Mouse (Mus musculus): ENCODE results near the gene Rpl11.

Rpl11 gene

GRCm38 (mm10) chr4:136070592-136070991 lies 17.4 kb upstream of the Rpl11 start:
- in situ Hi-C loops (cut with MboI, MseI), result loop anchor here (5.0 kb wide), 1 partner anchor 82 kb away; no protein-coding TSS in a partner anchor

GRCm38 (mm10) chr4:136069954-136070353 lies 16.7 kb upstream of the Rpl11 start:
- in situ Hi-C loops (cut with MboI, MseI), result loop anchor here (5.0 kb wide), 1 partner anchor 82 kb away; no protein-coding TSS in a partner anchor

- in situ Hi-C loops (cut with MboI, MseI), result no loop called here
Measured at GRCm38 (mm10) chr4:136069313-136069712, 16.1 kb upstream of the Rpl11 start.

GRCm38 (mm10) chr4:136063143-136063542 lies 9.9 kb upstream of the Rpl11 start:
- in situ Hi-C loops (cut with MboI, MseI), result no loop called here

- in situ Hi-C loops (cut with MboI, MseI), result loop anchor here (5.0 kb wide), 1 partner anchor 53 kb away; no protein-coding TSS in a partner anchor
Measured at GRCm38 (mm10) chr4:136059800-136060488, 6.7 kb upstream of the Rpl11 start.

- in situ Hi-C loops (cut with MboI, MseI), result loop anchor here (5.0 kb wide), 1 partner anchor 51 kb away; no protein-coding TSS in a partner anchor
Measured at GRCm38 (mm10) chr4:136057916-136058315, 4.7 kb upstream of the Rpl11 start.

- in situ Hi-C loops (cut with MboI, MseI), result loop anchor here (5.0 kb wide), 1 partner anchor 49 kb away; no protein-coding TSS in a partner anchor
Measured at GRCm38 (mm10) chr4:136056030-136056429, 2.8 kb upstream of the Rpl11 start.

- in situ Hi-C loops (cut with MboI, MseI), result no loop called here
Measured at GRCm38 (mm10) chr4:136053843-136054242, 615 bp upstream of the Rpl11 start.

GRCm38 (mm10) chr4:136052534-136053246 lies 538 bp downstream of the Rpl11 start:
- in situ Hi-C loops (cut with MboI, MseI), result no loop called here

GRCm38 (mm10) chr4:136052060-136052459 lies 1.2 kb downstream of the Rpl11 start:
- in situ Hi-C loops (cut with MboI, MseI), result no loop called here

GRCm38 (mm10) chr4:136050226-136050625 lies 3.0 kb downstream of the Rpl11 start:
- in situ Hi-C loops (cut with MboI, MseI), result no loop called here

- in situ Hi-C loops (cut with MboI, MseI), result loop anchor here (10.0 kb wide), 1 partner anchor 74 kb away; the partner anchor contains the start of gene Lypla2
Measured at GRCm38 (mm10) chr4:136048291-136049032, 4.8 kb downstream of the Rpl11 start.

- in situ Hi-C loops (cut with MboI, MseI), result loop anchor here (10.0 kb wide), 1 partner anchor 73 kb away; the partner anchor contains the start of gene Lypla2
Measured at GRCm38 (mm10) chr4:136047626-136048025, 5.6 kb downstream of the Rpl11 start.

- in situ Hi-C loops (cut with MboI, MseI), result loop anchor here (10.0 kb wide), 1 partner anchor 72 kb away; the partner anchor contains the start of gene Lypla2
Measured at GRCm38 (mm10) chr4:136046888-136047287, 6.3 kb downstream of the Rpl11 start.

- in situ Hi-C loops (cut with MboI, MseI), result loop anchor here (10.0 kb wide), 1 partner anchor 70 kb away; the partner anchor contains the start of gene Lypla2
Measured at GRCm38 (mm10) chr4:136045091-136045490, 8.1 kb downstream of the Rpl11 start.

- in situ Hi-C loops (cut with MboI, MseI), result loop anchor here (10.0 kb wide), 1 partner anchor 69 kb away; the partner anchor contains the start of gene Lypla2
Measured at GRCm38 (mm10) chr4:136043784-136044400, 9.3 kb downstream of the Rpl11 start.

- in situ Hi-C loops (cut with MboI, MseI), result no loop called here
Measured at GRCm38 (mm10) chr4:136035078-136035477, 18.1 kb downstream of the Rpl11 start.

- in situ Hi-C loops (cut with MboI, MseI), result no loop called here
Measured at GRCm38 (mm10) chr4:136033231-136033630, 20.0 kb downstream of the Rpl11 start.

- in situ Hi-C loops (cut with MboI, MseI), result no loop called here
Measured at GRCm38 (mm10) chr4:136030968-136031909, 22.0 kb downstream of the Rpl11 start.

- in situ Hi-C loops (cut with MboI, MseI), result no loop called here
Measured at GRCm38 (mm10) chr4:136028689-136029088, 24.5 kb downstream of the Rpl11 start.

Measured in T-helper 2 cell (primary cell).